Mouse (Mus musculus) mammary gland, adult 2 months (tissue): ENCODE data around the gene Glipr1l3. TPM values are rescaled to one million over a fixed set of nuclear protein-coding genes. Genes with fewer than 3 reads are reported as not detected.

ENCODE experiments used
- polyA plus RNA-seq: library from polyadenylated mRNA; depleted of rRNA; stranded (reverse); fragments of >200 nt; gene quantifications from 2 replicates; pipeline ENCODE4 v1.2.3, GENCODE M21; 2012; ENCODE audit warnings: low replicate concordance; rRNA removed

The Glipr1l3 gene
- polyA plus RNA-seq: not detected in 2 replicates

DNA sequence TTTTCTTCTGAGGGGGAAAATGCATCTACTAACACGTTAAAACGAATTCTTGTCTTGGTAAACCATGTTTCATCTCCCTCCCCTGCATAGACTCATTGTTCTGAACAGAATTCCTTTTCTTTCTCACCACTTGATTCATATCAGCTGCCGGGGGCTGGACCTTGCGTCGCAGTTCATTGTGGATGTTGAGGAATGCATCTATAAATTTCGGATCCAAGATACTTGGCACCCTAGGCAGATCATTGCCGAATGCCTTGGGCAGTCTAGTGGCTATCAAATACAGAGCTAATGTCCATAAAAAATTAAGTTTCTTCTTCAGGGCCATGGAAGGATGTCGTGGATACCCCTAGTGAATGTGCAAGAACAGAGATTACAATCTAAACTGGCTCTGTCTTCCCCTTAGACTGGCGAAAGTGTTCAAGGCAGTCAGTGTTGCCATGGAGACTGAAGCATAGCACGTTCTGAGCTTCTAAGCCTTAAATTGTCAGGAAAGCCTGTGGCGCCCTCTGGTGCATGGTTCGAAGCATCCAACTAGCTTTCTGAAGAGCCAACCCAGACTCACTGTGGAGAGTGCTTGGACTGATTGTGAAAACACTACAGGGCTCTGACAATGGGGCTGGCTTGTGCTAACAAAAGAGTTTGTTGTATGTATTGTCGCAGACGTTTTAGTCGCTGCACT lies at the start of gene Glipr1l3:
Gene Glipr1l3 (minus strand): TSS at position 446 of the 679 bp plus-strand sequence.

DNA sequence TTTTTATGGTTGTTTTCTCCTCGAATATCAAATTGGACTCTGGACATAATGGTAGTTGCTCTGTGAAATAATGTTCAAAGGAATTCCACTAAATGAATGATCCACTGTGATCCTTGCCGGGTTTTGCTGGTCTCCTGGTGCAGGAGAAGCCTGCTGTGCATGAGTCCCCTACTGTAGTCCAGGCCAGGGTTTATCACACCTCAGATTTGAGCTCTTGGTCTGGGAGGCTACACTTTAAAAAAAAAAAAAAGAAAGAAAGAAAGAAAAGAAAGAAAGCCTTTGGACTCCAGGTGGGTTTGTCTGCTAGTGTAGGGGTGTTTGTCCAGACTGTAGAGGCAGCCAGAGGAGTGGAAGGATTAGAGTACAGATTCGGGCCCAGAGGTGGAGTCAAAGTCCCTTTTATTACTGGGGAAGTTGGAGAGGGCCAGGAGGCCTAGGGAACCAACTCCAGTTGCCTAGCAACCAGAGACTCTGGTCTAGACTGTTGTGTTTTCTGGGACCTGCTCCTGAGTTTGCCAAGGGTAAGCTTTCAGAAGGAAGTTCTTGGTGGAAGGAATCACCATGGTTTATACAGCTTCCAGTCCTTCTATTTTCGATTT lies 3.1 kb upstream of the Glipr1l3 start, which contains the start of gene Caps2:
Gene Caps2 (plus strand): TSS at position 454 of the 599 bp plus-strand sequence.

Other genes with a start within 250 kb of the Glipr1l3 start
- 2.5 and 6.0 TPM in 2 replicates for gene Krr1, start 187.7 kb downstream of the Glipr1l3 start, polyA plus RNA-seq
- gene Glipr1, start 157.7 kb downstream of the Glipr1l3 start, polyA plus RNA-seq: 13.4 and 23.8 TPM in 2 replicates
- gene Glipr1l1, start 100.1 kb downstream of the Glipr1l3 start, polyA plus RNA-seq: not detected in 2 replicates
- gene Glipr1l2, start 77.0 kb downstream of the Glipr1l3 start, polyA plus RNA-seq: not detected in 2 replicates
- not detected in 2 replicates for gene Caps2, start 3.3 kb upstream of the Glipr1l3 start, polyA plus RNA-seq
- 1.2 and 1.5 TPM in 2 replicates for gene Kcnc2, start 110.8 kb upstream of the Glipr1l3 start, polyA plus RNA-seq